10 mouse cellular contexts compared by ENCODE assay signal in genomic region chr10:93771931-93772465, GRCm38 (mm10). TPM values are rescaled to one million over a fixed set of nuclear protein-coding genes. Genes with fewer than 3 reads are reported as not detected.
DNase-seq lines count a peak whose midpoint lies in the region; ATAC-seq and TF ChIP-seq lines count a peak whose summit lies in the region.
"Had no signal": no experiment of that assay in that cellular context is flagged by ENCODE, and none has a peak within 500 bp of the region (broad histone marks: within the 10 kb centered on the region; RNA-seq: fewer than 3 reads in every experiment).

No protein-coding gene starts in this region.

- no peak overlapping the region for H3K4me2 ChIP-seq in lung, embryonic 14.5 days
- H3K4me2 ChIP-seq: embryonic facial prominence, embryonic 15.5 days; limb, embryonic 12.5 days had no signal

- H3K27me3 ChIP-seq in lung, embryonic 14.5 days (ENCODE audit: insufficient read depth, low read length): no peaks in the 10 kb centered on the region
- H3K27me3 ChIP-seq: embryonic facial prominence, embryonic 15.5 days; limb, embryonic 12.5 days had no signal

- no peaks in the 10 kb centered on the region for H3K9me3 ChIP-seq in lung, embryonic 14.5 days (ENCODE audit: low read depth, low read length)
- H3K9me3 ChIP-seq: embryonic facial prominence, embryonic 15.5 days; limb, embryonic 12.5 days had no signal

- H3K36me3 ChIP-seq in lung, embryonic 14.5 days (ENCODE audit: insufficient read depth): no peaks in the 10 kb centered on the region
- H3K36me3 ChIP-seq: embryonic facial prominence, embryonic 15.5 days; limb, embryonic 12.5 days had no signal

- no peak for ATAC-seq in lung, embryonic 14.5 days (ENCODE audit: insufficient read depth)
- no peak for ATAC-seq in megakaryocyte-erythroid progenitor cell, adult 5-6 weeks (replicated peaks; ENCODE audit: low FRiP score, low TSS enrichment, poor library complexity, severe bottlenecking)

- no peak for TF ChIP-seq POLR2A in lung, adult 2 months (IDR thresholded peaks at IDR 0.05; ENCODE audit: borderline replicate concordance, extremely low read depth, low read depth, low read length)

- WGBS in lung, embryonic 14.5 days: 31% methylated on average over 9 of the region's 9 CpGs
- 34% methylated on average over 9 of the region's 9 CpGs for WGBS in lung, adult 2 months

- no peak overlapping the region for H3K9ac ChIP-seq in lung, embryonic 14.5 days
- H3K9ac ChIP-seq: embryonic facial prominence, embryonic 15.5 days; limb, embryonic 12.5 days had no signal

- H3K4me1 ChIP-seq in lung, embryonic 14.5 days (ENCODE audit: insufficient read depth): no peaks in the 10 kb centered on the region
- no peaks in the 10 kb centered on the region for H3K4me1 ChIP-seq in lung, adult 2 months (ENCODE audit: control insufficient read depth, insufficient read depth, low read length)

- no peak overlapping the region for H3K4me3 ChIP-seq in lung, embryonic 14.5 days (ENCODE audit: low read depth, low read length)
- no peak overlapping the region for H3K4me3 ChIP-seq in lung, adult 2 months (replicated peaks; ENCODE audit: extremely low read depth, low read depth, low read length)
- H3K4me3 ChIP-seq: embryonic facial prominence, embryonic 15.5 days; limb, embryonic 12.5 days had no signal

- no peak overlapping the region for H3K27ac ChIP-seq in lung, embryonic 14.5 days (ENCODE audit: low read depth)
- H3K27ac ChIP-seq: embryonic facial prominence, embryonic 15.5 days; limb, embryonic 12.5 days had no signal

- peak; percentile 17 for DNase-seq in lung, embryonic 14.5 days
- no peak for DNase-seq in lung, adult 2 months
- DNase-seq in embryo, embryonic 11 days: peak; percentile 34
- peak; percentile 62 to 69 for DNase-seq in layer of hippocampus, postnatal 10 days (ENCODE audit: low spot score in 2 of 2)
- DNase-seq in right cerebral cortex, postnatal 10 days (ENCODE audit: low spot score in 2 of 2): peak; percentile 80 to 84
- DNase-seq in gastrocnemius, adult 8-10 months (ENCODE audit: low spot score in 2 of 2): no peak
- no peak for DNase-seq in adrenal gland, postnatal 14 days

- no peak for TF ChIP-seq CTCF in lung, embryonic 14.5 days (IDR thresholded peaks at IDR 0.05; ENCODE audit: low read depth)
- no peak for TF ChIP-seq CTCF in lung, adult 2 months (IDR thresholded peaks at IDR 0.05; ENCODE audit: insufficient read depth, low read length)

RNA-seq across cellular contexts. Expression of gene Usp44, which starts 59.4 kb away (rescaled TPM):
- 0.70 and 0.74 TPM in 2 replicates for polyA plus RNA-seq in lung, embryonic 14.5 days (2014; fragmentation: Nextera tagmentation; extraction: Ambion mirVana)
- 0.24 and 0.37 TPM in 2 replicates for polyA plus RNA-seq in lung, adult 2 months (2012; rRNA removed)
- total RNA-seq in layer of hippocampus, postnatal 10 days (2021): not detected
- under 1 TPM in 3 of 4 experiments, not detected in 1; 0.34 to 0.67 (median 0.48) TPM for total RNA-seq in gastrocnemius, adult 8-10 months (2022)
- not detected in 2 replicates for total RNA-seq in adrenal gland, postnatal 14 days (2021)
- total RNA-seq in megakaryocyte-erythroid progenitor cell, adult 5-6 weeks (2014; fragmentation: Nextera tagmentation): not detected in 2 replicates
- 0.65 TPM in 1 of 2 replicates, not detected in the other for total RNA-seq in megakaryocyte-erythroid progenitor cell, adult 5-6 weeks (2017)

Comparison
In these comparisons a context has a peak if more than half of its experiments do, and no peak if none do; other contexts are left out.
1. DNase-seq: peak in lung, embryonic 14.5 days (single experiment), embryo, embryonic 11 days (single experiment), layer of hippocampus, postnatal 10 days (2 of 2) and right cerebral cortex, postnatal 10 days (2 of 2); none in lung, adult 2 months (single experiment), gastrocnemius, adult 8-10 months (0 of 2) and adrenal gland, postnatal 14 days (single experiment).